Mouse (Mus musculus) small intestine, adult 2 months (tissue): Measurements from ENCODE around the gene Znfx1.

ENCODE experiments used
- CTCF ChIP-seq: fragments of 200-500 bp; IDR thresholded peaks from 2 replicates; pipeline ENCODE4 v1.5.1; 2012; ENCODE audit warnings: low read depth, mild to moderate bottlenecking, control low read depth, inconsistent platforms, low read length, moderate library complexity, mixed read lengths; ENCODE audit not compliant: insufficient replicate concordance, insufficient read length; ENCODE audit errors: extremely low read depth
- POLR2A ChIP-seq: fragments of 200-500 bp; IDR thresholded peaks from 2 replicates; pipeline ENCODE4 v1.6.1; 2012; ENCODE audit warnings: low read depth, mild to moderate bottlenecking, control low read depth, inconsistent platforms, low read length, moderate library complexity

GRCm38 (mm10) chr2:167060360-167060759 is 2.5 kb downstream of the Znfx1 start:
- no peak for TF ChIP-seq CTCF
- TF ChIP-seq POLR2A: no peak
